Mouse (Mus musculus) heart, postnatal 25 days (tissue): ENCODE results near the gene Glis2. TPM values are rescaled to one million over a fixed set of nuclear protein-coding genes. Genes with fewer than 3 reads are reported as not detected.

ENCODE experiments used
- total RNA-seq, 2 experiments: library from RNA; stranded (reverse); gene quantifications; 2 replicates each; pipeline ENCODE4 v1.2.3; 2021

Gene Glis2
- total RNA-seq, 2 experiments from 2014 or later: 16.6 to 20.3 TPM

Other genes with a start within 250 kb of the Glis2 start
- 10 to 100 TPM; 22.4 to 24.1 TPM for gene Adcy9, start 174.2 kb upstream of the Glis2 start, total RNA-seq
- 1,000 to 10,000 TPM; 1,004 to 1,109 TPM for gene Srl, start 52.9 kb upstream of the Glis2 start, total RNA-seq
- 1 to 10 TPM; 3.5 to 4.2 TPM for gene Tfap4, start 34.9 kb upstream of the Glis2 start, total RNA-seq
- 100 to 1,000 TPM; 129 to 141 TPM for gene Pam16, start 30.3 kb downstream of the Glis2 start, total RNA-seq
- gene Vasn, start 45.2 kb downstream of the Glis2 start, total RNA-seq: 10 to 100 TPM in 1 of 2 experiments, 1 to 10 TPM in 1; 9.8 to 12.0 TPM
- 100 to 1,000 TPM; 149 TPM for gene Dnaja3, start 45.3 kb downstream of the Glis2 start, total RNA-seq
- gene Coro7, start 85.1 kb downstream of the Glis2 start, total RNA-seq: 10 to 100 TPM; 12.6 to 16.1 TPM
- gene Nmral1, start 124.6 kb downstream of the Glis2 start, total RNA-seq: 1 to 10 TPM; 2.4 to 2.7 TPM
- 10 to 100 TPM; 73.5 to 75.5 TPM for gene Hmox2, start 131.6 kb downstream of the Glis2 start, total RNA-seq
- gene Cdip1, start 195.6 kb downstream of the Glis2 start, total RNA-seq: 10 to 100 TPM; 65.3 to 66.9 TPM
- not detected for gene 4930562C15Rik, start 240.7 kb downstream of the Glis2 start, total RNA-seq